Mouse (Mus musculus): ENCODE measurements around the gene Fblim1. TPM values are rescaled to one million over a fixed set of nuclear protein-coding genes. Genes with fewer than 3 reads are reported as not detected.
A peak's percentile ranks its signal among the peaks of the same experiment; 100 is the strongest.

Gene Fblim1
- polyA plus RNA-seq, 1 experiment from 2014 or later: 49.0 TPM

DNA sequence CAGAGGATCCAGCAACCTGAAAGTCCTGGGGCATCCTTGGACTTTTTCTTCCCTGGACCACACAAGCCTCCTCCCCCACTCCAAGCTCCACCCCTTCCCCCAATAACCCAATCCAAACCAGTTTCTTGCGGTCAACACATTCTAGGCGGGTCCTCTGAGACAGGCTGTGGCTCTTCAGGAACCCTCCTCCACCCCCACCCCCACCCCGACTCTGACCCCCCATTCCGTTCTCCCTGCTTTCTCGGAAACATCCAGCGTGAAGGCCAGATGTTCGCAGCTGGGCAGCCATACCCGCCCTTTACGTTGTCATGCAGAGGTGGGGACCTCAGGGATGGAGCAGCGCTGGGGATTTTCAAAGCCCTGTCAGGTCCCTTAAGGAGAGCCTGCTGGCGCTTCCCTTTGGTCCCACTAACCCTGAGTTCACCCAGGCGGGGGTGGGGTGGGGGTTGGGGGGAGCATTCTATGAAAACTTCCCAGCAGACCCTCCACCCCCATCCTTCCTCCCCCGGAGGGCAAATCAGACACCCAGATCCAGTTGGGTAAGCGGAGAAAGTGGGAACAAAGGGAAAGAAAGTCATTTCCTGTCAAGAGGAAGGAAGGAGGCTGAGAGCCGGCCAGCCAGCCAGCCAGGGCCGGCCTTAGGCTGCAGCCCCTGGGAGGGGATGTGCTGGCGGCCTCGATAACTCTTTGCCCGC lies 7.5 kb downstream of the Fblim1 start:
- ATAC-seq (ENCODE audit: insufficient number of reproducible peaks, insufficient read depth, low FRiP score, low TSS enrichment, low read depth): no peak
- Histone ChIP-seq H3K27ac (peak overlapping the region; percentile 79), H3K27me3 (no peaks in the 10 kb centered on the region), H3K4me1 (peaks cover 28% of the 10 kb centered on the region), H3K9ac (peak overlapping the region; percentile 80), H3K4me2 (peak overlapping the region; percentile 93), H3K4me3 (peak overlapping the region; percentile 66), H3K9me3 (no peaks in the 10 kb centered on the region), H3K36me3 (peaks cover 22% of the 10 kb centered on the region)
- under 1% methylated on average over 19 of the region's 19 CpGs for WGBS

DNA sequence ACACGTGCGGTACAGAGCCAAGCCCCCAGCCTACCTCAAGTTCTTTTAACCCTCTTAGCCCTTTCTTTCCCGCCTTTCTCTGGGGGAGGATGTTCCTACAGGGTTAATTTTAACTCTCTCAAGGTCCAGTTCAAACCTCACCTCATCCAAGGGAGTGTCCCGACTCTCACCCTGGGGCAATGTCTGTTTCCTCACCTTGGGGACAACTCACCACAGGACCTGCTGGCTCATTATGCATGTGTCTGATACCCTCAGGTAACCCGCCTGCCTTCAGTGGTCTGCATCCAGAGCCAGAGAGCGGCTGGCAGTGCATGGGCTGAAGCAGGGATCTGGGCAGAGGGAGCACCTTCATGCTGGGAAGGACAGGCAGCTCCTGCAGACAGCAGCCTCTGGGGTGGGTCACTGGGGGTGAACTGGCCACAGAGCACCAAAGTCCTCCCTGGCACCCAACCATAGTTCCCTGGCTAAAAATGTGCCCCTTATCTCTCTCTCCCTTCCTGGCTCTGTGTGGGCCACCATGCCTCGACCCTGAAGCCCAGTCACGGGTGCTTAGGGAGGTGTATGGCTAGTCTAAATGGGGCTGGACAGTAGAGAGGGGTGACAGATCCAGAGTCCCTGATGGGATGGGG lies 9.1 kb downstream of the Fblim1 start:
- H3K27ac ChIP-seq: no peak overlapping the region

GRCm38 (mm10) chr4:141595605-141596268 lies 10.2 kb downstream of the Fblim1 start:
- Histone ChIP-seq H3K27me3 (no peaks in the 10 kb centered on the region), H3K4me2 (no peak overlapping the region), H3K4me3 (no peak overlapping the region), H3K4me1 (peaks cover 24% of the 10 kb centered on the region), H3K36me3 (peaks cover 47% of the 10 kb centered on the region), H3K9me3 (no peaks in the 10 kb centered on the region), H3K9ac (no peak overlapping the region), H3K27ac (no peak overlapping the region)
- WGBS: 85% methylated on average over 9 of the region's 9 CpGs
- ATAC-seq (ENCODE audit: insufficient number of reproducible peaks, insufficient read depth, low FRiP score, low TSS enrichment, low read depth): no peak

More for the DNA sequence above, 9.1 kb downstream of the Fblim1 start:
- WGBS: 85% methylated on average over 8 of the region's 8 CpGs
- Histone ChIP-seq H3K4me2 (no peak overlapping the region), H3K4me3 (no peak overlapping the region), H3K9me3 (no peaks in the 10 kb centered on the region), H3K27me3 (no peaks in the 10 kb centered on the region), H3K36me3 (peaks cover 37% of the 10 kb centered on the region), H3K4me1 (peaks cover 24% of the 10 kb centered on the region), H3K9ac (no peak overlapping the region)
- ATAC-seq (ENCODE audit: insufficient number of reproducible peaks, insufficient read depth, low FRiP score, low TSS enrichment, low read depth): no peak

GRCm38 (mm10) chr4:141595138-141595537 lies 10.8 kb downstream of the Fblim1 start:
- Histone ChIP-seq H3K27ac (no peak overlapping the region), H3K9me3 (no peaks in the 10 kb centered on the region), H3K4me2 (no peak overlapping the region), H3K4me3 (no peak overlapping the region), H3K27me3 (no peaks in the 10 kb centered on the region), H3K4me1 (peaks cover 20% of the 10 kb centered on the region), H3K36me3 (peaks cover 52% of the 10 kb centered on the region), H3K9ac (no peak overlapping the region)
- no peak for ATAC-seq (ENCODE audit: insufficient number of reproducible peaks, insufficient read depth, low FRiP score, low TSS enrichment, low read depth)
- 95% methylated on average over 11 of the region's 11 CpGs for WGBS

DNA sequence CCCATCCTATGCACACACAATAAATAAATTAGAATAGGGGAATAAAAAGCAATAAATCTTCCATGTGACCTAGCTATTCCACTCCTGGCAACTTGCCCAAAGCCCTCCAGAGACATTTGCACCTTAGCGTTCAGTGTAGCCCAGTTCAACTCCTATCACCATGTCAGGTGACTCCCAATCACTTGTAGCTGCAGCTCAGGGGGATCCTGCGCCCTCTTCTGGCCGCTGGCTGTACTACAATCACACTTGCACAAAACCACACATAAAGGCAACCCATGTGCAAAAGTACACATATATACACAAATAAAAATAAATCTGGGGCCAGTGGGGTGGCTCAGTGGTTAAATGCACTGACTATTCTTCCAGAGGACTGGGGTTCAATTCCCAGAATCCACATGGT lies 14.3 kb downstream of the Fblim1 start:
- ATAC-seq (ENCODE audit: insufficient number of reproducible peaks, insufficient read depth, low FRiP score, low TSS enrichment, low read depth): no peak
- 26% methylated on average over 3 of the region's 3 CpGs for WGBS
- H3K4me1 ChIP-seq: no peaks in the 10 kb centered on the region
- no peaks in the 10 kb centered on the region for H3K27me3 ChIP-seq
- no peaks in the 10 kb centered on the region for H3K9me3 ChIP-seq
- H3K4me2 ChIP-seq: no peak overlapping the region
- no peak overlapping the region for H3K27ac ChIP-seq
- H3K4me3 ChIP-seq: no peak overlapping the region
- no peak overlapping the region for H3K9ac ChIP-seq
- peaks cover 85% of the 10 kb centered on the region for H3K36me3 ChIP-seq

GRCm38 (mm10) chr4:141583919-141584318 lies 22.0 kb downstream of the Fblim1 start:
- no peak overlapping the region for H3K4me2 ChIP-seq
- H3K9me3 ChIP-seq: no peaks in the 10 kb centered on the region
- H3K27ac ChIP-seq: no peak overlapping the region
- no peak overlapping the region for H3K9ac ChIP-seq
- no peaks in the 10 kb centered on the region for H3K4me1 ChIP-seq
- H3K4me3 ChIP-seq: no peak overlapping the region
- no peak for ATAC-seq (ENCODE audit: insufficient number of reproducible peaks, insufficient read depth, low FRiP score, low TSS enrichment, low read depth)
- peaks cover 85% of the 10 kb centered on the region for H3K36me3 ChIP-seq
- WGBS: 89% methylated on average over 8 of the region's 8 CpGs
- no peaks in the 10 kb centered on the region for H3K27me3 ChIP-seq

- 91% methylated on average over 13 of the region's 13 CpGs for WGBS
- Histone ChIP-seq H3K27ac (no peak overlapping the region), H3K4me3 (no peak overlapping the region), H3K27me3 (no peaks in the 10 kb centered on the region), H3K9me3 (no peaks in the 10 kb centered on the region), H3K4me1 (no peaks in the 10 kb centered on the region), H3K4me2 (no peak overlapping the region), H3K36me3 (peaks cover 88% of the 10 kb centered on the region), H3K9ac (no peak overlapping the region)
- no peak for ATAC-seq (ENCODE audit: insufficient number of reproducible peaks, insufficient read depth, low FRiP score, low TSS enrichment, low read depth)
These were observed 24.8 kb downstream of the Fblim1 start for GRCm38 (mm10) chr4:141581051-141581450.

GRCm38 (mm10) chr4:141578833-141579232 lies 27.1 kb downstream of the Fblim1 start:
- H3K27ac ChIP-seq: no peak overlapping the region
- ATAC-seq (ENCODE audit: insufficient number of reproducible peaks, insufficient read depth, low FRiP score, low TSS enrichment, low read depth): no peak
- WGBS: 89% methylated on average over 3 of the region's 3 CpGs
- H3K9me3 ChIP-seq: no peaks in the 10 kb centered on the region
- peaks cover 72% of the 10 kb centered on the region for H3K36me3 ChIP-seq
- no peak overlapping the region for H3K9ac ChIP-seq
- H3K4me3 ChIP-seq: no peak overlapping the region
- no peaks in the 10 kb centered on the region for H3K27me3 ChIP-seq
- no peak overlapping the region for H3K4me2 ChIP-seq
- peaks cover 5% of the 10 kb centered on the region for H3K4me1 ChIP-seq

DNA sequence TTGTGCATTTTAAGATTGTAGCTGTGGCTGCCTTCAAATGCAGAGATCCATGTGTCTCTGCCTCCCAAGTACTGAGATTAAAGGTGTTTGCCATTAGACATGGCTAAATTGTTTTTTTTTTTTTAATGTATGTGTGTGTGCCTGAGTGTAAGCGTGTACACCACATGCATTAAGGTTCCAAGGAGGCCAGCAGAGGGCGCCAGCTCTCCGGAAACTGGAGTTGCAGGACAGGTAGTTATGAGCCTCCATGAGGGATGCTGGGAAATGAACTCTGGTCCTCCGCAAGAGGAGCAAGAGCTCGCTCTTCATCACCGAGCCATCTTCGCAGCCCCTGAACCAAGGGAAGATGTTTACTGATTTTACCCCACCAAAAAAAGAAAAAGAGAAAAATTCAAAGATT lies 29.0 kb downstream of the Fblim1 start:
- no peak overlapping the region for H3K4me2 ChIP-seq
- 92% methylated on average over 7 of the region's 7 CpGs for WGBS
- H3K27ac ChIP-seq: no peak overlapping the region
- H3K36me3 ChIP-seq: peaks cover 53% of the 10 kb centered on the region
- H3K9me3 ChIP-seq: no peaks in the 10 kb centered on the region
- H3K27me3 ChIP-seq: no peaks in the 10 kb centered on the region
- no peak overlapping the region for H3K9ac ChIP-seq
- peaks cover 5% of the 10 kb centered on the region for H3K4me1 ChIP-seq
- H3K4me3 ChIP-seq: no peak overlapping the region
- ATAC-seq (ENCODE audit: insufficient number of reproducible peaks, insufficient read depth, low FRiP score, low TSS enrichment, low read depth): no peak

GRCm38 (mm10) chr4:141576404-141576803 lies 29.5 kb downstream of the Fblim1 start:
- Histone ChIP-seq H3K9ac (no peak overlapping the region), H3K4me1 (peaks cover 5% of the 10 kb centered on the region), H3K9me3 (no peaks in the 10 kb centered on the region), H3K27ac (no peak overlapping the region), H3K27me3 (no peaks in the 10 kb centered on the region), H3K4me3 (no peak overlapping the region), H3K36me3 (peaks cover 51% of the 10 kb centered on the region), H3K4me2 (no peak overlapping the region)
- 80% methylated on average over 11 of the region's 11 CpGs for WGBS
- ATAC-seq (ENCODE audit: insufficient number of reproducible peaks, insufficient read depth, low FRiP score, low TSS enrichment, low read depth): no peak

GRCm38 (mm10) chr4:141574789-141575702 lies 30.9 kb downstream of the Fblim1 start:
- Histone ChIP-seq H3K4me2 (peak overlapping the region; percentile 40), H3K27me3 (no peaks in the 10 kb centered on the region), H3K36me3 (peaks cover 37% of the 10 kb centered on the region), H3K27ac (no peak overlapping the region; the same call in 1 of the 2 replicates), H3K9ac (no peak overlapping the region), H3K4me1 (peaks cover 5% of the 10 kb centered on the region), H3K4me3 (no peak overlapping the region), H3K9me3 (no peaks in the 10 kb centered on the region)
- peak; percentile 15; the same call in 1 of the 2 replicates for ATAC-seq (ENCODE audit: insufficient number of reproducible peaks, insufficient read depth, low FRiP score, low TSS enrichment, low read depth)
- 38% methylated on average over 27 of the region's 27 CpGs for WGBS

All from embryonic facial prominence, embryonic 13.5 days (tissue).